Mouse (Mus musculus): ENCODE measurements around the gene Hspa14.

The Hspa14 gene

GRCm38 (mm10) chr2:3512552-3513454, at the start of gene Hspa14, which contains the start of the genes Gm45902 and Cdnf:
Gene Hspa14, minus strand, starts transcription at chr2:3512814.
Gene Gm45902, minus strand, starts transcription at chr2:3512790.
Gene Cdnf, plus strand, starts transcription at chr2:3513030.
- peak; percentile 83 for DNase-seq (ENCODE audit: low spot score)

DNA sequence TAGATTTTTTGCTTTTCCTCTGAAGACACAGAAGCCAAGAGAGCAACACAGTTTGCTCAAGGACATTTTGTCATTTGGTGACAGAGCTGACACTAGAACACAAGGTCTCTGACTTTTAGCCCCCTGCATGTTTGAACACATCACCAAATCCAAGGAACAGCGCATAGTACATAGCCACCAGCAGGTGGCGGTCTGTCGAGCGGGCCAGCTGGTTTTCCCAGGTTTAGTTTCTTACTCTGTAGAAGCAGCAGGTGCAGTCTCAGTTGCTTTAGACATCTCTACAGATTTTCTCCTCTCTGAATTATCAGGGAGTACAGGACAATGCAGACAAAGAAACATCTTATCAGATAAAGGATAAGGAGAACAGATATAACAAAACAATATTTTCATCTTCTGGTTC, 34.0 kb upstream of the Hspa14 start:
- DNase-seq (ENCODE audit: low spot score) = peak; percentile 4

- no peak for DNase-seq (ENCODE audit: low spot score)
These were observed 33.4 kb upstream of the Hspa14 start for GRCm38 (mm10) chr2:3546055-3546454.

GRCm38 (mm10) chr2:3541307-3542079, 28.9 kb upstream of the Hspa14 start:
- no peak for DNase-seq (ENCODE audit: low spot score)

DNA sequence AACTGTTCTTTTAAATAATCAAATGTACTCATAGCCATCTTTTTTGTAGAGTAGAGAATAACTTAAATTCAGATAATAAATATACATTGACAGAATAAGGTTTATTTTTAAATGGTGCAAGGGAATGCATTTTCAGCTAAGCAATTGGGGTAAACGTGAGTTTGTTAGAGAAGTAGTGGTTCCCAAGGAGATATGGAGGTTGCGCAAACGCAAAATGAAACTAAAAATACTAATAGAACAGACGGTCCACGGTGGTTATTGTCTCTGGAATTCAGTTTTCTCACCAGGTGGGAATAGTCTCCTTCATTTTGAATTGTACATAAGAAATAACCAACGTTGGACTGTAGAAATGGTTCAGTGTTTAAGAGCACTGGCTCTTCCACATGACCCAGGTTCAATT, 13.7 kb upstream of the Hspa14 start:
- DNase-seq (ENCODE audit: low spot score) = no peak

- DNase-seq (ENCODE audit: low spot score) = no peak
These were observed 9.9 kb upstream of the Hspa14 start for GRCm38 (mm10) chr2:3522558-3522957.

DNA sequence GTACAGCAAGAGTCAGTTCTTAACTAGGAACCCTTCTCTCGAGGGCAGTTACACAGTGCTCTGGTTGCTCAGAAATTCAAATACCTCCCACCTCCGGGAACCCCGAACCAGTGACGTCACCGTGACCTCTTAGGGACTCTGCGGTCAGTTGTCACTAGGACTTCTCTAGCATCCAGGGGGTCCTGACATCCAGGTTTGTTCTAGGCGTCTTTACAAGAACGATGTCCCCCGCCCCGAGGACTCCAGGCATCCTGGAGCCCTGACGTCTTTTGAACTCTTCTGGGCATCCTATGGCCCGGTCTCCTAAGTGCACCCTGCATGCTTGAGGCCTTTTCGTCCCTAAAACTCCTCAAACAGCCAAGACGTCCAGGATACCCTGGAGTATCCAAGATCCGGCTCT, 538 bp downstream of the Hspa14 start:
- DNase-seq (ENCODE audit: low spot score) = peak; percentile 1

DNA sequence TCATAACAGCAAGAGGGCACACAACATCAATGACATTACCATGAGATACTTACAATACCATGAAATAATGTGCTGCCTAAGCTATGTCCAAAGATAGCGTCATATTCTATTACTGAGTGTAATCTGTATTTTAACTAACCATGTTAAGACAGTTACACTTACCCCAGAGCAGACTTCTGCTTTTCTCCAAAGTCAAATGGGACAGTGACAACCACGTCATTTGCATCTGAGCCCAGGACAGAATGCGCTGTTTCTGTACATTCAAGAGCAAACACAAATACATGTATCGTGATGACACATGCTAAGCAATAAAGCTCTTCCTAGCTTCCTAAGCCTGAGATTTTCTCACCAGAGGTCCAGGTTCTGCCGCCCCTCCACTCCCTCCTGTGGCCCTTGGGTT, 11.7 kb downstream of the Hspa14 start:
- DNase-seq (ENCODE audit: low spot score) = no peak

DNA sequence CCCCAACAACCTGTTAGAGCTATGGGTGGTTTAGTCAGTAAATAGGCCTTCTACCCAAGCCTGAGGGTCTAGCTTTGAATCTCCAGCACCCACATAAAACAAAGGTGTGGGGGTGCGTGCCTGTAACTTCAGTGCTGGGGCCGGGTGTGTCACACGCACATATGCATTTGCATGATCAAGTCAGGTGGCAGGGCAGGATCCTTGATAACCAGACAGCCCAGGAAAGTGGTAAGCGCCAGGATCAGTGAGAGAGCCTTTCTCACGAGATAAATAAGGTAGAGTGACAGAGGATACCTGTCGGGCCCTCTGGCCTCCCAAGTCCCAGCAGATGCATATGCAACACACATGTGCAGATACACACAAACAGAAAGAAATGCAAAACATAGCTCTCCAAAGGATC, 13.1 kb downstream of the Hspa14 start:
- no peak for DNase-seq (ENCODE audit: low spot score)

GRCm38 (mm10) chr2:3493833-3494409, 18.7 kb downstream of the Hspa14 start:
- no peak for DNase-seq (ENCODE audit: low spot score)

DNA sequence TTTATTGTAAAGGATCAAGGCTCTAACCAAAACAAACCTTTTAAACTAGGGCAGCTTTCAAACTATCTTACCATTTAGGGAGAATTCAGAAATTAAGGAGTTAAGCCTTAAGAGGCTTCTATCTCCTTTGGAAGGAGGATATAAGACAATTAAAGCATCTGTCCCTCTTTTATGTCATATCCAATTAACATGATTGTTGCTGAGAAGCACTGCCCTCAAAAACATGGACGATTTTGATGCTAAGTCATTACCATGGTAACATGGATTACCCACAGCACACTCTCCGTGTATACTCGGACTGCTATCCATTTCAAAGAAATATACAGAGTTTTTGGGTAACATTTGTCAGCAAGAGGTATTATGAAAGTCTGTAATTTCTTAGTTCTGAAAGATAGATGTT, 22.8 kb downstream of the Hspa14 start:
- DNase-seq (ENCODE audit: low spot score) = no peak

- no peak for DNase-seq (ENCODE audit: low spot score)
These were observed 32.4 kb downstream of the Hspa14 start for GRCm38 (mm10) chr2:3480239-3480638.

DNA sequence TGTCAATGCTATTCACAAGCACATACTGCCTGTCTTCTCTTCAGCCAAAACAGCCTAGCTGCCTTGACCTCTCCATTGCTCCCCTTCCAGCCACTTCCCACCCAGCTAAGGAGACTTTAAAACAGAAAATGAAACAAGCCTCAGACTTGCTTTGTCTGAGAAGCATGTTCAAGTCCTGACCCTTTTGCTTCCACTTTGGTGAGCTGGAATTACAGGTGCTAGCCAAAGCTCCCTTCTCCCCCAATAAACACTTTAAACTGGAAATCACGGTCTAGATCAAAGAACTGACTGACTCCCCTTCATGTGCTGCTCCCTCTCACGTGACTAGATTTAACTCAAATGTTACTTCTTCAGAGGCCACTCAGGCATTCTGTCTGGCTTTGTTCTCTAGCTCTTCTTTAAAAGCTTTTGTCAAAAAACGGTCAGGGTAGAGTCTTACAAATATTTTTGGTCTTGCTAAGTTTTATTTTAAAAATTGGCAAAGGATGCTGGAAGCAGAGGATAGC, 36.8 kb downstream of the Hspa14 start:
- no peak for DNase-seq (ENCODE audit: low spot score)

- peak; percentile 92 for DNase-seq (ENCODE audit: low spot score)
These were observed 37.7 kb downstream of the Hspa14 start, which contains the start of gene Suv39h2 for GRCm38 (mm10) chr2:3474861-3475283. Gene Suv39h2, minus strand, starts transcription at chr2:3475031.

- DNase-seq (ENCODE audit: low spot score) = peak; percentile 31
These were observed 38.2 kb downstream of the Hspa14 start for GRCm38 (mm10) chr2:3474361-3474805.

GRCm38 (mm10) chr2:3473891-3474290, 38.7 kb downstream of the Hspa14 start:
- no peak for DNase-seq (ENCODE audit: low spot score)

GRCm38 (mm10) chr2:3456590-3456989, 56.0 kb downstream of the Hspa14 start:
- DNase-seq (ENCODE audit: low spot score) = no peak

GRCm38 (mm10) chr2:3453096-3453495, 59.5 kb downstream of the Hspa14 start:
- DNase-seq (ENCODE audit: low spot score) = no peak

DNA sequence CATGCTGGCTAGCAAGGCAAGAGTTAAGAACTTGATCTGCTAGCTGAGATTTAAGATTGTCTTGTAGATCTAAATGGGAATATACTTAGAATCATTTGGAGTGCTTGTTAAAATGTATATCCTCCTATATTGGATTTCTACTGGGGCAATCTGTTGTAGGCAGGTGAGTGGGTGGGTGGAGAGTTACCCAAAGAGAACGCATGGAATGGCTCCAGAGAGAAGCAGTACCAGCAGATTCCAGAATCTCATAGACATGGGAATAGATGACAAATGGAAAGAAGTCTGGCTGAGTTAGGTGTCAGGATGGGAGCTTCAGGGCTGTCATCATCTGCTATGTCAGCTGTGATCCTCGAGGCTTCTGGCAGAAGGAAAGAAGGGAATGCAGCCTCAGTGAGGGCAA, 63.2 kb downstream of the Hspa14 start:
- no peak for DNase-seq (ENCODE audit: low spot score)

DNA sequence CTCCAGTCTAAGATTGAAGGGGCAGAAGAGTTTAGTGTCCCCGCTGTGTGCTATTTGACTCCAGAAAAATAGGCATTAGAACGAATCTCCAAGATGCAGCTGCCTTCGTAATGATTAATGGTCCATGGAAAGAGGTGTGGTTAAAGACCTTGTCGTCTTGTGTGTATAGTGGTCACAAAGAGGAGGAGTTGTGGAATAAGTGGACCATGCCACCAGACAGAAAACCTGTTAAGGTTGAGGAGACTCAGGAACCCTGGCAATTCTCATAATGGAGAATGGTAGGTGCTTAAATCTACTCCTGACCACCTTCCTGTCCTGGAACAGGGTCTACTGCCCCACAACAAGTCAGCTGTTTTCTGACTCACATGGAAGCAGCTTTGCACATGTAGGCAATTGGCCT, 66.6 kb downstream of the Hspa14 start:
- no peak for DNase-seq (ENCODE audit: low spot score)

DNA sequence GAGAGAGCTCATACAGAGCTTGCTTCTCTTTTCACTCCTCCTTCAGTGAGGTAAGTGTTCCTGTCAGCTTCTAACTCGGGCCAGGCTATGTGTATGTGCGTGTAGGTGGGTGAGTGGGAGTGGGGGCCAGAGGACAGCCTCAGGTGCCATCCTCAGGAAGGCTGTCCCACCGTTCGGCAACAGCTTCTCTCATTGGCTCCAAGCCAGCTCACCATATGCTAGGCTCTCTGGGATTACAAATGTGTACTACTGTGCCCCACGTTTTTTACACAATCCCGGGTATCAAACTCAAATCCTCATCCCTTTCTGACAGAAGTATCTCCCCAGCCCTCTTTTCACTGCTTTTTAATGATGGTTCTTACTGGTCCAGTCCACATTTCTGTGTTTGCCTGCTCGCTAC, 68.4 kb downstream of the Hspa14 start:
- DNase-seq (ENCODE audit: low spot score) = no peak

All from ovary, postnatal 10 days (tissue).